Mouse (Mus musculus) liver, adult (tissue): Measurements from ENCODE around the gene Dapk3.

Experiments used
- GATA4 ChIP-seq: IDR thresholded peaks from 2 replicates; pipeline ENCODE4 v1.6.1; 2014; ENCODE audit warnings: mild to moderate bottlenecking, low read length; ENCODE audit not compliant: insufficient replicate concordance

Gene Dapk3

DNA sequence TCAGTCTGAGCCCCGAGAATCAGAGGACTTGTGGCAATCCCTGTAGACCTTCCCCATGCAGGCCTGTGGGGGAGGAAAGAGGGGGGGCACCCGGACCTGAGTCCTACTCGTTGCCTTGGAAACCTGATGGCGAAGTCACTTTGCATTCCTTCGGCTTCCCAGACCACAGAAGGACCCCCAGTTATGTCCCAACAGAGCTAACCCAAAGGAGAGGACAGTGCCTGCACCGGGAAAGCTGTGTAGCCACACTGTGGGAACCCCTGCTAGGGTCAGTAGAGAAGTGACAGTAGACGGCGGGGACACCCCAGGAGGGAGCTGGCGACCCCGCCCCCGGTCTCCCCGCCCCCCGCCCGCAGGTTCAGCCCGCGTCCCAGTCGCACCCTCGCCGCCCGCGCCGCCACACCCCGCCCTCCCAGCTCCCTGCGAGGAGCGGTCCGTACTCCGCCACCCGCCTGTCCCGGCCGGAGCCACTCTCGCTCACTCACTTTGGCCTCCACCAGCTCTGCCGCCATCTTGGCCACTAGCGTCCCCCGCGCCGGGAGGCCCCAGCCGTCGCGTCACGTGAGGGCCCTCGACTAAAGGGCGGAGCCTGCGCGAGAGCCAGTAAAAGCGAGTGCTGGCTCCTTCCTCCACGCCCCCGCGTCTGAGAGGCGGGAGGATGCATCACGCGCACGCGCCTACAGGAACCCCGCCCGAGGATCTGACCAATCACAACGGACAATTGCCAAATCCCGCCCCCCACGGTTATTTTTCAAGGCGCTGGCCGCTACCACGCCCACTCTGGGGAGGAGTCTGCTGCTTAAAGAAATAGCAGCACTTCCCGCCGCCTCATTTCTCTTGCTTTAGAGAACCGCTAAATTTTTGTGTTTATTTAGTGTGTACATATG lies 15.4 kb upstream of the Dapk3 start, which contains the start of gene Pias4:
TSS of gene Pias4 (minus strand) at position 724 of the 887 bp plus-strand sequence.
- TF ChIP-seq GATA4: peak; percentile 25; the same call in 1 of the 2 replicates

- no peak for TF ChIP-seq GATA4
These were observed 14.7 kb upstream of the Dapk3 start for GRCm38 (mm10) chr10:81168087-81168431.

GRCm38 (mm10) chr10:81168521-81169244 lies 14.1 kb upstream of the Dapk3 start:
- TF ChIP-seq GATA4: no peak

DNA sequence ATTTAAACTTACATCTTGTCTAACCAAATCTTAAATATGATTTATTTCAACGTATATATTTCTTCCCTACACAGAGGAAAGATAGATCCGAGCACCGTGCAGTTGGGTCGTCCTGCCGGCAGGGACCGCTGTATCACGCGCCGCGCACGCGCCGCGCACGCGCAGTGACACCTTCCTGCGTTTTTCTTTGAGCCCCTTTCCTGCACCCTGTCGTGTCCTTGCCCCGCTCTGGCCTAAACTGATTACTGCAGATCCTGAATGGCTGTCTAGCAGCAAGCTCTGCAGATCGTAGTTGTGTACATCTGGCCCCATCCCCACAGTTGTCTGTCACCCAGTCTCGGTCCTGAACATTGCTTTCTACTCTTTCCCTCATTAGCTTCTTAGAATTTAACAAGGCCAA lies 9.7 kb upstream of the Dapk3 start:
- TF ChIP-seq GATA4: no peak

DNA sequence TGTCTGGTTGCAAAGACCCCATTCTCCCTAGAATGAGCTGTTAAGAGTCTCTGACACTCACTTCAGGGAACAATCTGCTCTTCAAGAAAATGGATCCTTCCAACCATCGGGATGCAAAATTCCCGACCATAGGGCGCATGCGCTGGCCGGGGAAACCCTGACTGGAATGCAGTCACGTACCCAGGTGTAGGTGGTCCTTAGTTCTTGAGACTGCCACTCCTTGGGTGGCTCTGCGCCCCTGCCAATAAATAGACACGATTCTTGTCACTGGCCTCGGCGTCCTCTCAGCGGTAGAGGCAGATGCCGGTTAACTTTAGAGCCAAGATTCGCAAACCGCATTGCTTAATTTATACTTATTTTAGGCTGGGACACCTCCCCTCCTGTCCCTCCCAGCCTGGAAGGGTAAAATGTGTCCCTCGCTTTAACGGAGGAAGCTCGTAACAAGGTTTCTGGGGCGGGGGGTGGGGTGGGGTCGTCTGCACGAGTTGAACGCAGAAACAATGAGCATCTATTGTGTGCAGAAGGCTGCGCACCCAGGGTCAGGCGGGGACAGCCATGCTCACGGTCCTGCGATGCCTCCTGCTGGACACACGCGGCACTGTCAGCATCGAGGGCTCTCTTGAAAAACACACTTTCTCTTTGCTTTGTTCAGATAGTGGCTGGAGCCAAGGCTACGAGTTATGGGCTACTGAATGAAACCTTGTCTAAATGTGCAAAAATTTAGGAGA lies 8.0 kb upstream of the Dapk3 start:
- no peak for TF ChIP-seq GATA4

DNA sequence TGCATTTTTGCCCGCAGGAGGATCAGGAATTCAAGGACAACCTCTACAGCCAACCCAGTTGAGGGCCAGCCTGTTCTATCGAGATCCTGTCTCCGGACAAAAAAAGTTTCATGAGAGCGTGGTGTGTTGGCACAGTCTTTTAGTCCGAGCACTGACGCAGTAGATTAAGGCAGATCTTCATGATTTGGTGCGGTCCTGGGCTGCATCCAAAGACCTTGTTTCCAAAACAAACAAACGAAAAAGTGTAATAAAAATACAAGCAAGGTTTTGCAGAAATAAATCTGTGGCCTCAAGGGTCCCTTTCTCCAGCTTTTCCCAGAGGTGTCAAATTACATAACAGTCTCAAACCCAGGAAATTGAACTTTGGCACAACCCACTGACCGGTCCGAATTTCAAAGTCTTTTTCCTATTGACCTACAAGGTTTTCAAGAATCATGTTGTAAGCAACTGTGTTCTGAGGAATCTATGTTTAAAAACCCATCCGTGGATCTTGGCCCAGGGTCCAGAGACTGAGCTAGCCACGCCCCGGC lies 6.8 kb upstream of the Dapk3 start:
- TF ChIP-seq GATA4: no peak

DNA sequence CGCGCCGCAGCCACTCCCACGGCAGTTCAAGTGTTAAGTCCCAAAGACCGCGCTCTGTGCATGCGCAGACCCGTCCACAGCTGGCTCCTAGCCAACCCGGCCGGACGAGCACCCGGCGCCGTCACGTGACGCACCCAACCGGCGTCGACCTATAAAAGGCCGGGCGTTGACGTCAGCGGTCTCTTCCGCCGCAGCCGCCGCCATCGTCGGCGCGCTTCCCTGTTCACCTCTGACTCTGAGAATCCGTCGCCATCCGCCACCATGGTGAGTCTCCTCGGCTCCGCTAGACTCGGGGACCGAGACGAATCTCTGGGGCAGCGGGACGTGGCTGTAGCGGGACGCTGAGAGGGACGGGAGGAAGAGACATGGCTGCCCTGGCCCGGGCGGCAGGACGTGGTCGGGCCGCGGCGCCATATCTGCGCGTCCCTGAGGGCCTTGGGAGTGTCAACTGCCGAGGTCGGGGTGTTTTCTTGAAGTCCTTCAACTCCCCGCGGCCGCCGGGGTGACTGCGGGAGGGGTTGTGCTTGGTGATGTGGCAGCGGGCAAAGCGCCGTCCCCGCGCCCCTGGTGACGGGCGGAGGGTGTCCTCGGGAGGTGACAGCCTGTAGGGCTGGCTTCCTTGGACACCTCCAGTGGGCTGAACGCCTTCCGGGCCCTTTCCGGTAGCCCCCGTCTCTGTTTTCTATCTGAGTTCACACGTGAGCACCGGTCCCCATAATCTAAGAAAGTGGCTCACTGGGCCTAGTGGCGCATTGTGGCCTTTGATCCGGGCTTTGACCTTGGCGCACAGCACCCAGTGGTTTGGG lies 6.1 kb upstream of the Dapk3 start, which contains the start of gene Eef2:
TSS of gene Eef2 (plus strand) at position 166 of the 806 bp plus-strand sequence.
- no peak for TF ChIP-seq GATA4

GRCm38 (mm10) chr10:81177491-81177925 lies 5.3 kb upstream of the Dapk3 start:
- no peak for TF ChIP-seq GATA4

DNA sequence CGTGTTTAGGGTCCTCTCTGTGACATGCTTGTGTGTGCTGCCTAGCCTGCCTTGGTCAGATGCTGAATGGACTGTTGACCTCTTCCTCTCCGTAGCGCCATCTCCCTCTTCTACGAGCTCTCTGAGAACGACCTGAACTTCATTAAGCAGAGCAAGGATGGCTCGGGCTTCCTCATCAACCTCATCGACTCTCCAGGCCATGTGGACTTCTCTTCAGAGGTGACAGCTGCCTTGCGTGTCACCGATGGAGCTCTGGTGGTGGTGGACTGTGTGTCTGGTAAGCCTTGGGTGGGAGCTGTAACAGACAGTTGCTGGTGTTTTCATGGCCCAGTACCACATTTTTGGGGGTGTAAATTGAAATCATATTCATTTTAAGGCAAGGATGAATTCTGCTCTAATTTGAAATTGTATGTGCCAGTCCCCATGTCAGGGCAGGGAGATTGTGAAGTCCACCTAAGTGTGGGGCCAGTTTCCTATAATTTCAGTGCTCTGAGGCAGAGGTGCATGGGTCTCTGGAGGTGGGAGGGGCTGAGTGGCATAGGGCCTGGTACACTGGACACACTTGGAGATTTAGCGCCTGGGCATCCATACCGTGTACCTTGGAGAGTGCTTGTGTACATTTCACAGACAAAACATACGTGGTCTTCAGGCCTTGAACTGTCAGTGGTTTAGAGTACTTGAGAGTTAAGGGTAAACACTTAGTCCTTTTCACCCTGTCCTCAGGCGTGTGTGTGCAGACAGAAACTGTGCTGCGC lies 4.7 kb upstream of the Dapk3 start:
- TF ChIP-seq GATA4: no peak

GRCm38 (mm10) chr10:81178927-81179326 lies 3.9 kb upstream of the Dapk3 start:
- TF ChIP-seq GATA4: no peak

GRCm38 (mm10) chr10:81179451-81180342 lies 3.1 kb upstream of the Dapk3 start:
- TF ChIP-seq GATA4: no peak

- no peak for TF ChIP-seq GATA4
These were observed 1.9 kb upstream of the Dapk3 start for GRCm38 (mm10) chr10:81180946-81181345.

DNA sequence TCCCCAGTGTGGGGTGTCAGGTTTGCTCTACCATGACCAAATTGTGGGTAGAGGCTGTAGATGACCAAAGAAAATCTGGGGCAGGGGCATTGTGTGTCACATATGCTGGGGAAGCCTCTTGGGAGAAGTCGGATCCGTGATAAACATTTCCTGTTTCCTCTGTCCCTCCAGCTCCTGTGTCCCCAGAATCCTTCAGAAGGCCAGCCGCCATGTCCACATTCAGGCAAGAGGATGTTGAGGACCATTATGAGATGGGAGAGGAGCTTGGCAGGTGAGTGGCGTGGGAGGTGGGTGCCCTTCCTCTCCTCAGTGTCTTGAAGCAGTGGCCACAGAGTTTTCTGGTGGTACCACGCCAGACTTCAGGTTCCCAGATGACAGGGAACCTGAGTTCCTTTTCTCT lies 1.0 kb downstream of the Dapk3 start, which contains the start of gene 4930442H23Rik:
TSS of gene 4930442H23Rik (minus strand) at position 45 of the 400 bp plus-strand sequence.
- TF ChIP-seq GATA4: no peak
